Mouse (Mus musculus) CH12.LX (cell line): ENCODE data around the gene Ascl2. TPM values are rescaled to one million over a fixed set of nuclear protein-coding genes. Genes with fewer than 3 reads are reported as not detected.

Source experiments
- DNase-seq: peaks from one replicate; pipeline ENCODE4 v3.0.0-alpha.2; 2013; ENCODE audit errors: extremely low read depth
- H3K27ac ChIP-seq: 2 replicates; pipeline ENCODE4 v1.5.1; 2012; ENCODE audit warnings: low read depth, mild to moderate bottlenecking, control low read depth, moderate library complexity; ENCODE audit not compliant: insufficient read depth
- H3K27me3 ChIP-seq: replicated peaks from 2 replicates; pipeline ENCODE3; 2012; ENCODE audit warnings: inconsistent platforms
- H3K36me3 ChIP-seq, 2 experiments: replicated peaks in 1 of 2; 2 replicates each; pipeline versions ENCODE3 to v1.6.1; 2012; ENCODE audit warnings: inconsistent platforms in 1 of 2, low read length in 1 of 2, mild to moderate bottlenecking in 1 of 2, mixed read lengths in 1 of 2, moderate library complexity in 1 of 2; ENCODE audit not compliant: control insufficient read depth in 1 of 2, insufficient read depth in 1 of 2
- H3K4me1 ChIP-seq, 2 experiments: 2 replicates each; pipeline ENCODE4 v1.6.1; 2012; ENCODE audit warnings: inconsistent platforms in 1 of 2, moderate library complexity in 1 of 2; ENCODE audit not compliant: insufficient read depth in 2 of 2, control insufficient read depth in 1 of 2
- H3K4me2 ChIP-seq: 2 replicates; pipeline ENCODE4 v1.6.1; 2012; ENCODE audit warnings: low read depth, mild to moderate bottlenecking, control low read depth; ENCODE audit not compliant: poor library complexity, insufficient read depth, severe bottlenecking
- H3K4me3 ChIP-seq, 3 experiments: fragments of 150-350 bp in 1 of 3; sonication (generic) in 1 of 3; replicated peaks in 1 of 3; 2 replicates each; pipeline versions ENCODE3 to v1.5.1; 2011 to 2012; ENCODE audit warnings: low read depth in 2 of 3, low read length in 2 of 3, mild to moderate bottlenecking in 2 of 3, moderate library complexity in 2 of 3, control low read depth in 1 of 3, improper control_type of control experiment in 1 of 3, inconsistent platforms in 1 of 3, mixed read lengths in 1 of 3; ENCODE audit not compliant: poor library complexity in 1 of 3
- H3K79me2 ChIP-seq: replicated peaks from 2 replicates; pipeline ENCODE4 v1.6.1; 2012; ENCODE audit warnings: mild to moderate bottlenecking, moderate library complexity; ENCODE audit not compliant: control insufficient read depth, poor library complexity, insufficient read depth, severe bottlenecking; ENCODE audit errors: extremely low read depth
- H3K9ac ChIP-seq: 2 replicates; pipeline ENCODE4 v1.6.1; 2012; ENCODE audit warnings: low read depth, mild to moderate bottlenecking, control low read depth, moderate library complexity; ENCODE audit not compliant: insufficient read depth
- H3K9me3 ChIP-seq: replicated peaks from 2 replicates; pipeline ENCODE3; 2012; ENCODE audit warnings: low read length, inconsistent platforms, mixed read lengths
- ELF1 ChIP-seq: IDR thresholded peaks from 2 replicates; pipeline ENCODE4 v1.6.1; 2014; ENCODE audit warnings: low read depth, mild to moderate bottlenecking, inconsistent platforms, low read length, improper control_type of control experiment
- EP300 ChIP-seq: IDR thresholded peaks from 2 replicates; pipeline ENCODE4 v1.6.1; 2011; ENCODE audit warnings: low read length, improper control_type of control experiment
- MAFK ChIP-seq: IDR thresholded peaks from 2 replicates; pipeline ENCODE4 v1.6.1; 2011; ENCODE audit warnings: low read length, improper control_type of control experiment; ENCODE audit not compliant: insufficient replicate concordance
- MEF2A ChIP-seq: IDR thresholded peaks from 2 replicates; pipeline ENCODE4 v1.6.1; 2014; ENCODE audit warnings: low read depth, mild to moderate bottlenecking, inconsistent platforms, low read length, improper control_type of control experiment, borderline replicate concordance
- NELFE ChIP-seq: IDR thresholded peaks from 2 replicates; pipeline ENCODE4 v1.6.1; 2011; ENCODE audit warnings: low read depth, low read length, improper control_type of control experiment
- POLR2A ChIP-seq: IDR thresholded peaks from 2 replicates; pipeline ENCODE4 v1.6.1; 2011; ENCODE audit warnings: low read depth, mild to moderate bottlenecking, improper control_type of control experiment, low read length
- SIN3A ChIP-seq: IDR thresholded peaks from 2 replicates; pipeline ENCODE4 v1.6.1; 2012; ENCODE audit warnings: low read length, improper control_type of control experiment, inconsistent platforms
- TBP ChIP-seq: conservative IDR thresholded peaks from 2 replicates; pipeline ENCODE4 v1.6.1; 2011; ENCODE audit warnings: low read depth, low read length, improper control_type of control experiment
- TCF12 ChIP-seq: IDR thresholded peaks from 2 replicates; pipeline ENCODE4 v1.6.1; 2014; ENCODE audit warnings: low read depth, mild to moderate bottlenecking, inconsistent platforms, low read length, improper control_type of control experiment
- UBTF ChIP-seq: IDR thresholded peaks from 2 replicates; pipeline ENCODE4 v1.6.1; 2012; ENCODE audit warnings: low read depth, mild to moderate bottlenecking, inconsistent platforms, low read length, improper control_type of control experiment, moderate library complexity
- ZMIZ1 ChIP-seq: IDR thresholded peaks from 2 replicates; pipeline ENCODE4 v1.6.1; 2012; ENCODE audit warnings: low read depth, mild to moderate bottlenecking, inconsistent platforms, low read length, improper control_type of control experiment
- dilution Hi-C: fragments of 300-500 bp; cut with MboI; formaldehyde crosslinking; loops from 2 replicates; pipeline ENCODE4 v1.14.3; 2020; ENCODE audit warnings: low sequenced_read_pairs; ENCODE audit not compliant: extremely low pct_unique_long_range_greater_than_20kb, extremely low pct_ligation_motif_present
- in situ Hi-C: fragments of 300-500 bp; cut with MboI; formaldehyde crosslinking; loops from 3 replicates; pipeline ENCODE4 v1.14.3; 2019; ENCODE audit warnings: low sequenced_read_pairs, low pct_ligation_motif_present, low pct_unique_long_range_greater_than_20kb, mixed read lengths
- polyA plus RNA-seq: library from polyadenylated mRNA; unstranded; fragments of >175 nt; gene quantifications from 2 replicates; pipeline ENCODE4 v1.2.1, GENCODE M21; 2012; ENCODE audit warnings: low read depth; ENCODE audit not compliant: insufficient read length
- total RNA-seq, 2 experiments: library from RNA; depleted of rRNA; stranded (reverse); fragments of 300-350 nt in 1 of 2; fragments of >200 nt in 1 of 2; gene quantifications; 2 replicates each; pipeline ENCODE4 v1.2.3; 2012 to 2014

The Ascl2 gene
- total and polyA plus RNA-seq, 3 experiments = not detected

DNA sequence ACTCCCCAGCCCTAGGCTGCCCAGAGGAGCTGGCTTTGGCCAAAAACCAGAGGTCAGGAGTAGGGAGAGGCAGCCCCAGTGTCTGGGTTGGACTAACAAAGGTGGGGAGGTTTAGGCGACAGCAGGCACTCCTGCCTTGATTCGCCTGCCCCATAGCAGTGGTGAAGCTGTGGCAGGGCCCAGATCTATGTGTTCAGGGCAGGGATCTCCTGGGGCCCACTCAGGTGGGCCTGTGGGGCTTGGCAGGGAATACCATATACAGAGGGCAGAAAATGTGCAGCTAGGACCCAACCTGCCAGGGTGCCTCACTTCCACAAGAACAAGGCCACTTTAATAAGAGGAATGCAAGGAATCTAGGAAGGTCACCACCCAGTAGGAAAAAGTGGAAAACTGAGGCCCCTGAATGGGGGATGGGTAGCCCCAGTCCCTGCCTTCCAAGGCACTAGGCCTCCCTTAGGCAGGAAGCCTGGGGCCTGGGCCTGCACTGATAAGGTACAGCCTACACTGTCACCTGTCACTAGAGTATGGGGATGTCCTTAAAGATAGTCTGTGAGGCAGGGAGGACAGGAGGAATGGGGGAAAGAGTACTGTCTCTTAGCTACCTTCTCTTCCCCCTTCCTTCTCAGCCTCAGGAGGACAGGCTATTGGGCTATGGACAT is 37.2 kb upstream of the Ascl2 start:
- dilution Hi-C loops = no loop called here
- no peak for DNase-seq
- peak overlapping the region; percentile 79 for H3K4me2 ChIP-seq
- H3K9ac ChIP-seq = peak overlapping the region; percentile 72
- peaks cover 0 to 23% of the 10 kb centered on the region in 2 experiments for H3K36me3 ChIP-seq
- peaks cover 21% of the 10 kb centered on the region for H3K79me2 ChIP-seq
- no peaks in the 10 kb centered on the region for H3K27me3 ChIP-seq
- H3K4me1 ChIP-seq = peaks cover 19 to 51% of the 10 kb centered on the region in 2 experiments
- in situ Hi-C loops = loop anchor here (5.0 to 25.0 kb wide), 2 partner anchors 61 to 544 kb away; partner anchors contain the start of genes Lsp1 and Tssc4
- H3K4me3 ChIP-seq = peak overlapping the region; percentile 59 to 81 (median 74)
- TF ChIP-seq POLR2A (no peak), UBTF (0 out of 2 replicates have a peak, but pooled peaks have one; percentile 10)
- H3K27ac ChIP-seq = peak overlapping the region; percentile 82
- no peaks in the 10 kb centered on the region for H3K9me3 ChIP-seq

DNA sequence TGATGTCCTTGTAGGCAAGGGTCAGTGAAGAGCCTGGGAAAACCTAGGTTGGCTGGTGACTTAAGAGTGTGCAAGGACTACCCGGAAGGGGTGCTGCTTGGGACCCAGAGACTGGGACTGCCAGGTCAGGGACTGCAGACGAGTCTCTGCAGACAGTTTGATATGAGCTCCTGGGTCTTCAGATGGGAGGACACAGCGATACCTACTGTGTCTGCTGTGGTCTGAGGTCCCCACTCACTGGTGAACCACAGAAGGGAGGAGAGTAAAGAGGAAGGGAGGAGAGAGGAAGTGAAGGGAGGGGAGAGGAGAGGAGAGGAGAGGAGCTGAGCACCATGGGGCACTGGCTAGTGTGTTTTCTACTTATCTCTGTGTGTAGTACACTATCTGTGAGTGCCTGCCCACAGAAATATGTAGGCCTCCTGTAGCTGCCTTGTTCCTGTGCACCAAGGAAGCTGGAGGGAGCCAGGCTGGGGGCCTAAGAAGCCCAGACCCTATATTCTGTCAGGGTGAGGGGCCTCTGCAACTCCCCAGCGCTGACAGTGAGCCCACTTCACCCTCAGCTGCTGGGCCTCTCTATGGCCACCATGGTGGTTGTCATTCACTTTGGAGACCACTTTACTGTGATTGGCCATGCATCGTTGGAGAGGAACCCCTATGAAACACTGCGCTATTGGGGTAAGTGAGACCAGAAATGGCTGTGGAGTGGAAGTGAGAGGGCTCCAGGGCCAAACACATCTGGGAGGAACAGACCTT is 36.5 kb upstream of the Ascl2 start:
- H3K9me3 ChIP-seq = no peaks in the 10 kb centered on the region
- TF ChIP-seq SIN3A = peak; percentile 17; the same call in 1 of the 2 replicates
- peak; percentile 64 for TF ChIP-seq ELF1
- TF ChIP-seq MAFK = no peak
- TF ChIP-seq ZMIZ1 = no peak; the same call in 1 of the 2 replicates
- TF ChIP-seq EP300 = 0 out of 2 replicates have a peak, but pooled peaks have one; percentile 4
- TF ChIP-seq TBP = peak; percentile 76; the same call in 1 of the 2 replicates
- TF ChIP-seq MEF2A = no peak
- TF ChIP-seq NELFE = 0 out of 2 replicates have a peak, but pooled peaks have one; percentile 17
- TF ChIP-seq POLR2A = peak; percentile 57; the same call in 1 of the 2 replicates
- peak; percentile 41; the same call in 1 of the 2 replicates for TF ChIP-seq TCF12
- peaks cover 21% of the 10 kb centered on the region for H3K79me2 ChIP-seq
- H3K9ac ChIP-seq = peak overlapping the region; percentile 72
- no peaks in the 10 kb centered on the region for H3K27me3 ChIP-seq
- in situ Hi-C loops = loop anchor here (5.0 to 25.0 kb wide), 2 partner anchors 62 to 543 kb away; partner anchors contain the start of genes Lsp1 and Tssc4
- DNase-seq = peak; percentile 64
- dilution Hi-C loops = no loop called here
- peak overlapping the region; percentile 79 for H3K4me2 ChIP-seq
- peak overlapping the region; percentile 82 for H3K27ac ChIP-seq
- peaks cover 19 to 47% of the 10 kb centered on the region in 2 experiments for H3K4me1 ChIP-seq
- peaks cover 0 to 16% of the 10 kb centered on the region in 2 experiments for H3K36me3 ChIP-seq
- peak overlapping the region; percentile 59 to 81 (median 74) for H3K4me3 ChIP-seq
